Mouse (Mus musculus) spleen, adult 2 months (tissue): ENCODE data around the gene Slc39a11. TPM values are rescaled to one million over a fixed set of nuclear protein-coding genes. Genes with fewer than 3 reads are reported as not detected.

Source experiments
- DNase-seq, 2 experiments: peaks; one replicate each; pipeline versions ENCODE4 v3.0.0 to v3.0.0-alpha.2; 2012 to 2021; ENCODE audit warnings: low spot score in 2 of 2, low read depth in 1 of 2
- H3K27ac ChIP-seq: fragments of 200-500 bp; 2 replicates; pipeline ENCODE4 v1.5.1; 2012; ENCODE audit warnings: low read length, inconsistent platforms; ENCODE audit not compliant: insufficient read depth
- H3K27me3 ChIP-seq: fragments of 200-500 bp; 2 replicates; pipeline ENCODE4 v1.6.1; 2012; ENCODE audit warnings: mild to moderate bottlenecking, moderate library complexity, low read length, inconsistent platforms; ENCODE audit not compliant: control insufficient read depth, insufficient read depth
- H3K36me3 ChIP-seq: fragments of 200-500 bp; 2 replicates; pipeline ENCODE4 v1.6.1; 2012; ENCODE audit warnings: mild to moderate bottlenecking, low read length, inconsistent platforms; ENCODE audit not compliant: control insufficient read depth, insufficient read depth
- H3K4me1 ChIP-seq: fragments of 200-500 bp; 2 replicates; pipeline ENCODE4 v1.6.1; 2011; ENCODE audit warnings: inconsistent platforms; ENCODE audit not compliant: control insufficient read depth, insufficient read depth, insufficient read length
- H3K4me3 ChIP-seq: fragments of 200-500 bp; 2 replicates; pipeline ENCODE4 v1.5.1; 2011; ENCODE audit warnings: mild to moderate bottlenecking, inconsistent platforms; ENCODE audit not compliant: insufficient read depth, insufficient read length; ENCODE audit errors: extremely low read depth
- CTCF ChIP-seq: fragments of 200-500 bp; IDR thresholded peaks from 2 replicates; pipeline ENCODE4 v1.5.1; 2011; ENCODE audit warnings: mild to moderate bottlenecking, inconsistent platforms; ENCODE audit not compliant: insufficient read depth, insufficient read length, insufficient replicate concordance; ENCODE audit errors: extremely low read depth
- POLR2A ChIP-seq: fragments of 200-500 bp; IDR thresholded peaks from 2 replicates; pipeline ENCODE4 v1.6.1; 2011; ENCODE audit warnings: low read depth, low read length, inconsistent platforms
- WGBS: fragments of 180-500 bp; shearing (Covaris S2); methylation state at CpG from one replicate; pipeline ENCODE4 v1.1.7; 2018; 5-methylcytosine and 5-hydroxymethylcytosine counted together
- polyA plus RNA-seq: library from polyadenylated mRNA; depleted of rRNA; stranded (reverse); fragments of >200 nt; gene quantifications from 2 replicates; pipeline ENCODE4 v1.2.3, GENCODE M21; 2012

Gene Slc39a11
- polyA plus RNA-seq, 1 experiment, result 11.6 TPM

DNA sequence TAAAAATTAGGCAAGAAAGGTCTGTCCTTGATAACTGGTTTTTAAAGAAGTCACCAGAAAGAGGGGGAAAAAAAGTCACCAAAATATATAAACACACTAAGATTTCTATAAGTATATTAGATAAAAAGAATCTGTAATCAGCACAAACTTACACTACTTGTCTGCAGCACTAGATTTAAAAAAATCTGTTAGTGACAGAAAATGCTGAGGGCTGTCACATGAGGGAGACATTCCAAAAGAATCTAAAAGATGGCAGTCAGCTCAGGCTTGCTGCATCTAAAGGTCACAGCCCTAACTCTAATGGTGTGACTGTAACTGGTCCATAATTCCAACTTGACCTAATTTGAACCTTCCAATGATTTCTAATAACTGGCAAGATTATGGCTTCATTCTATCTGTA, 32.1 kb upstream of the Slc39a11 start:
- Histone ChIP-seq H3K4me1 (peaks cover 5% of the 10 kb centered on the region; the same call in 1 of the 2 replicates), H3K36me3 (0 out of 2 replicates have a peak, but pooled peaks cover 1% of the 10 kb centered on the region), H3K27me3 (no peaks in the 10 kb centered on the region), H3K27ac (no peak overlapping the region), H3K4me3 (no peak overlapping the region)
- no peak for DNase-seq
- no peak for TF ChIP-seq POLR2A
- TF ChIP-seq CTCF, result no peak

DNA sequence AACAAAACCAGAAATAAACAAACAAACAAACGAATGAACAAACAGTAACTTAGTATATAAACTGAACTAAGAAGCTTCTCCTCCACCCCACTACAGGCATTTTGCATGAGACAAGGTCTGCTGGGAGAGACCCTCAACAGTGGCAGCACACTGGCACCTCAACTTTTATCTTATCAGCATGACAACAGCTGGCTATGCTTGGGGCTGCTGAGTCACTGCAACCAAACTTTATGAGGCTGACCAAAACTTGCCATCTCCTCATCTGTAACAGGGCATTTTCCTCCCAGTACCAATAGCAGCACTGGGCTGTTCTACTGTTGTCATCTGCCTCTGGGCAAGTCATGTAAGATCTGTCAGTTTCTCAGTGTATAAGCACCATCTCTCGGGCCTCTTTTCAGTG, 31.1 kb upstream of the Slc39a11 start:
- peaks cover 6% of the 10 kb centered on the region; the same call in 1 of the 2 replicates for H3K36me3 ChIP-seq
- WGBS, result 84% methylated on average over 2 of the region's 2 CpGs
- no peak overlapping the region for H3K4me3 ChIP-seq
- H3K27ac ChIP-seq, result no peak overlapping the region
- TF ChIP-seq CTCF, result no peak
- no peak for TF ChIP-seq POLR2A
- H3K4me1 ChIP-seq, result peaks cover 5% of the 10 kb centered on the region; the same call in 1 of the 2 replicates
- H3K27me3 ChIP-seq, result no peaks in the 10 kb centered on the region
- no peak for DNase-seq

DNA sequence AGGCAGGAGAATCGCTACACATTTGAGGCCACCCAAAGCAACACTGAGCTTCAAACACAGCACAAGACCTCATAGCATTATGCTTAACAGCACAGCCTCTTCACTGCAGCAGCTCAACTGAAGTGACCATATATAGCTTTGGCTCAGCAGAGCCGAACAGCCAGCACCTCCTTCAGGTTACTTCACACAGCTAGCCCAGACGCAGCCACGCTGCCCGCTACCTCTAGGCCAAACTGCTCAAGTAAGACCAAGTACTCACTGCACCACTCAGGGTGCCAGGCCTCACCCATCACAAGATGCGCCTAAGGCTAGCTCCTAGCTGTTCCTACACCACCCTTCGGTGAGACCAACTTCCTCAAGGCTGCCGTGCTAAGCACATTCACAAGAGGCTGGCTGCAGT, 28.5 kb upstream of the Slc39a11 start:
- Histone ChIP-seq H3K27me3 (no peaks in the 10 kb centered on the region), H3K36me3 (peaks cover 9% of the 10 kb centered on the region; the same call in 1 of the 2 replicates), H3K4me1 (peaks cover 2% of the 10 kb centered on the region; the same call in 1 of the 2 replicates), H3K4me3 (no peak overlapping the region), H3K27ac (no peak overlapping the region)
- TF ChIP-seq CTCF (no peak), POLR2A (no peak)
- no peak for DNase-seq
- 79% methylated on average over 8 of the region's 8 CpGs for WGBS

DNA sequence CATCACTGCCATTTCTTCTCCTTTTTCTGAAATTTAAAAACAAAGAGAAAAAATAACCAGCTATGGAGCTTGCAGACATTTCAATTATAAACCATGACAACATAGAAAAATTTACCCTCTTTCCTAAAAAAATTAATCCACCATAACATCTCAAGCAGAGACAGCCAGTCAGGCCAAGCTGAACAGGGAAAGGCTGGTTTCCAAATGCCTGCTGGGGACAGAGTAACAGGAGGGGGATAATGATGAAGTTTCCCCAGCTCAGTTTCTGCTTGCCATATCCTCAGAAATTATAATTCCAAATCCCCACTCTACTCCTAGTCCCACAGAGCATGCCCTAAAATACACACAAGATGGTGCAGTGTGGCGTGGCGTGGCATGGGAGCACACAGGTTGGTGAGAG, 27.5 kb upstream of the Slc39a11 start:
- H3K4me3 ChIP-seq, result no peak overlapping the region
- H3K27ac ChIP-seq, result no peak overlapping the region
- DNase-seq, result no peak
- H3K36me3 ChIP-seq, result peaks cover 9% of the 10 kb centered on the region; the same call in 1 of the 2 replicates
- H3K27me3 ChIP-seq, result no peaks in the 10 kb centered on the region
- 100% methylated on average over 2 of the region's 2 CpGs for WGBS
- TF ChIP-seq POLR2A (no peak), CTCF (no peak)
- H3K4me1 ChIP-seq, result 0 out of 2 replicates have a peak, but pooled peaks cover 2% of the 10 kb centered on the region

DNA sequence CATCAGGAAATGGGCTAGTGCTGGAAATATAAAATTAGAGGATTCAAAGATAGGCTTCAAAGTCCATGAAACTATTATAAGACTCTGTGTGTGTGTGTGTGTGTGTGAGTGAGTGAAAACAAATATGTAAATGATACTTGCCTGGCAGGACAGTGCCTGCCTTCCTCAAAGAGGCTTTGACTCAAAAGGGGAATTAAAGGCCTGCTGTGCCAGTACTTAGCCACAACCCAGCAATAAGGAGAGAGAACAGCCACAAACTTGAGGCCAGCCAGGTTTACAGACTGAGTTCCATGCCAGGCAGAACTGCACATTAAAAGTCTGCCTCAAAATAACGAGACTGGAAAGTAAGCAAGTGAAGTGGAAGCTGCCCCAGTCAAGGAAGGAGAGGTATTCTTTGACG, 27.0 kb upstream of the Slc39a11 start:
- Histone ChIP-seq H3K4me1 (0 out of 2 replicates have a peak, but pooled peaks cover 2% of the 10 kb centered on the region), H3K36me3 (peaks cover 10% of the 10 kb centered on the region; the same call in 1 of the 2 replicates)
- no peak for TF ChIP-seq POLR2A

DNA sequence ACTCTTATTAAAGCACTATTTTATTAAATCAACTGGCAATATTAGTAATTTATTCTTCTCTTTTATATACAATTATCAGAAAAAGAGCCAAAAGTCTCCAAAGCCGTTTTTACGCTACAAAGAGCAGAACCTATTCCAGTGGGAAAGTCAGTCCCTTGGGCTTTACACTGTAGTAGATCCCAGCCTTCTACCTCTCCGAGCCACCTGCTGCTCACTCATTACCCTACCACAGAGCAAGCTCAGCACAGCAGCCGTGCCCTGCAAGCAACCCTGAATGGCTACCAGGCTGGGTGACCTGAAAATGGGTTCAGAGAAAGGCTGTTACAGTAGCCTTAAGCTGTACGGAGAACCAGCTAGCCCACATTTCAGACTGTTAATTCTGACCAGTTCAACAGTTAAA, 24.7 kb upstream of the Slc39a11 start:
- H3K4me3 ChIP-seq, result no peak overlapping the region
- 0 out of 2 replicates have a peak, but pooled peaks cover 2% of the 10 kb centered on the region for H3K4me1 ChIP-seq
- peaks cover 14% of the 10 kb centered on the region for H3K36me3 ChIP-seq
- 94% methylated on average over 5 of the region's 5 CpGs for WGBS
- no peak overlapping the region for H3K27ac ChIP-seq
- no peaks in the 10 kb centered on the region for H3K27me3 ChIP-seq
- no peak for DNase-seq
- TF ChIP-seq POLR2A (no peak), CTCF (no peak)

More for the DNA sequence above, 27.0 kb upstream of the Slc39a11 start:
- H3K27me3 ChIP-seq, result no peaks in the 10 kb centered on the region
- WGBS, result 79% methylated on average over 2 of the region's 2 CpGs
- DNase-seq, result no peak
- H3K4me3 ChIP-seq, result no peak overlapping the region
- H3K27ac ChIP-seq, result no peak overlapping the region

DNA sequence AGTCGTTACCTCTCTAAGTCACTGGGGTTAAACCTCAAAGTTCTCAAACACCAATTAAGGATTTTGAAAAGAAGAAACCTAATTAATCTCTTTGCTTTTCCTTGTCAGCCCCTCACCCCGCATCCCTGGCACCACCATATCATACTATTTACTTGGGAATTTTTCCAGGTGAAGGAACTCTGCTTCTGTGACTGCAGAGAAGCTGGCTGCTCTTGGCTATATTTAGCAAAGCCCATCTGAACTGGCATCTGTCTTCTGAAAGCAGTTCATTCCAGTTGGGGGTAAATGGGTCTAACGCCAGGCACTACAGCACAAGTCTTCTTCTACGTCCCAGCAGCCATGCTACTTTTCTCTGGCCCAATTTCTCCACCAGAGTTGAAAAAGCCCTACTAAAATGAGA, 23.7 kb upstream of the Slc39a11 start:
- no peak for DNase-seq
- Histone ChIP-seq H3K27ac (no peak overlapping the region), H3K4me1 (0 out of 2 replicates have a peak, but pooled peaks cover 2% of the 10 kb centered on the region), H3K36me3 (peaks cover 16% of the 10 kb centered on the region), H3K4me3 (no peak overlapping the region), H3K27me3 (no peaks in the 10 kb centered on the region)
- 92% methylated on average over 4 of the region's 4 CpGs for WGBS
- TF ChIP-seq POLR2A (no peak), CTCF (no peak)
